Mouse (Mus musculus) macrophage (primary cell): ENCODE measurements at regions not wholly inside any gene's neighbourhood (a gene's known extent, or its start where the extent isn't known, plus 50 kb on each side); places are given as distances from the start of the nearest gene placed in this dataset.

ENCODE experiments used
- H3K27ac ChIP-seq: fragments of 350-480 bp; formaldehyde crosslinking; 2 replicates; pipeline ENCODE4 v1.9.0; 2021
- H3K36me3 ChIP-seq: fragments of 350-480 bp; formaldehyde crosslinking; 2 replicates; pipeline ENCODE4 v1.9.0; 2021; ENCODE audit errors: inconsistent target
- H3K4me3 ChIP-seq: fragments of 350-480 bp; formaldehyde crosslinking; 2 replicates; pipeline ENCODE4 v1.9.0; 2021; ENCODE audit errors: inconsistent target
- H3K79me2 ChIP-seq: fragments of 350-480 bp; formaldehyde crosslinking; 2 replicates; pipeline ENCODE4 v1.9.0; 2021; ENCODE audit errors: inconsistent target
- WGBS: methylation state at CpG from one replicate; pipeline ENCODE4 v1.1.7; 2026; ENCODE audit warnings: inconsistent platforms; ENCODE audit not compliant: missing documents; 5-methylcytosine and 5-hydroxymethylcytosine counted together

DNA sequence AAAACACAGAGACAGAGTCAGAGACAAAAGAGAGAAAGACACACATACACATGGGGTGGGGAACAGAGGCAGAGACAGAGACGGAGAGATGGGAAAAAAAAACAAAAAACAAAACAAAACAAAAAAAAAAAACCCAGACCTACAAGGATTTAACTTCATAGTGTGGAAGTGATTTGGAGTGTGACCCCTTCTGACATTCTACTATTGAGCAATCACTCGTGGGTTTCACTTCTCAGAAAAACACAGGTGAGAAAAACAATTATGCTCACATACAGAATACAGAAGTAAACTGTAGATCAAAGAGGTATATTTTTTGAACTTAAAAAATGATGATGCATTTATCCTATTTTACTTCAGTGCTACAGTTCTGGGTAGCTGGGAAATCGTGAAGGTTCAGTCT lies 326.7 kb upstream of the Actbl2 start:
- H3K79me2 ChIP-seq, result no peaks in the 10 kb centered on the region
- 63% methylated on average over 3 of the region's 3 CpGs for WGBS
- no peaks in the 10 kb centered on the region for H3K36me3 ChIP-seq
- H3K27ac ChIP-seq, result no peak overlapping the region
- H3K4me3 ChIP-seq, result no peak overlapping the region

DNA sequence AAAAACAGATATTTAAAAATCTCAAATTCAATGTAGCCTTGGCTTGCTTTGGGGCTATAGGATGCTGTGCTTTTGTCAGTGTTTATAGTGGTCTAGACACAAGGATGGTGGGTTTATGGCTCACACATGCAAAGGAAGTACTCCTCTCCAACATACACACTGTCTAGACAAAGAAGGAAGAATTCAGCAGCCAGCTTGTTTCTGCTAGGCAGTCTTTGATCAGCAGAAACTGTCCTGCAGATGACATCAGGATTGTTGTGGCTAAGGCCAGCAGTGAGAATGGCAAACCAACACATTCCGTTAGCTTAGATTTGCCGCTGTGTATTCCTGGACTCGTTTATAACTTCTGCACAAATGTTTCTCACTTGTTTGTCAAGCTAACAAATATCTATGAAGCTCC lies 325.9 kb upstream of the Actbl2 start:
- 86% methylated on average over 3 of the region's 3 CpGs for WGBS
- Histone ChIP-seq H3K4me3 (no peak overlapping the region), H3K27ac (peak overlapping the region; percentile 17; the same call in 1 of the 2 replicates), H3K36me3 (no peaks in the 10 kb centered on the region), H3K79me2 (no peaks in the 10 kb centered on the region)

DNA sequence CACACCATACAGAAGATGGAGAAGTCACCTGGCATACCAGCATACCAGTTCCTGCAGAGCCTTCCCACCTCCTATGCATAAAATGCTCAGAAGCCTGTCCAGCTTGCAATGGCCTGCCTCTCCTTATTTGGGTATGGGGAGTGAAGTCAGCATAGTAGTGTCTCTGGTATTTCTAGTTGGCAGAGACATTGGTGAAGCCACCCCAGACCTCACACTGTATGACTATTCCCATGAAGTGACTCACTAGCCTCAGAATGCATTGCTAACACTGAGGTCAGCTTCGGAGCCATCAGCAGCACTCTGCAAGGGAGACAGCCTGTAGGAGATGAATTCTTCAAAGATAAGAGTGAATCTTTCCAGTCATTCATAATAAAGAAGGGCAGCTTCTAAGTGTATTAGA lies 325.2 kb upstream of the Actbl2 start:
- Histone ChIP-seq H3K36me3 (no peaks in the 10 kb centered on the region), H3K79me2 (no peaks in the 10 kb centered on the region), H3K27ac (peak overlapping the region; percentile 17; the same call in 1 of the 2 replicates), H3K4me3 (no peak overlapping the region)
- WGBS, result 79% methylated on average over 1 of the region's 1 CpGs

- 10% methylated on average over 1 of the region's 1 CpGs for WGBS
- H3K27ac ChIP-seq, result peak overlapping the region; percentile 94
- H3K4me3 ChIP-seq, result no peak overlapping the region
- no peaks in the 10 kb centered on the region for H3K79me2 ChIP-seq
- H3K36me3 ChIP-seq, result no peaks in the 10 kb centered on the region
Measured at GRCm38 (mm10) chr13:110941587-110941986, 313.2 kb upstream of the Actbl2 start.

DNA sequence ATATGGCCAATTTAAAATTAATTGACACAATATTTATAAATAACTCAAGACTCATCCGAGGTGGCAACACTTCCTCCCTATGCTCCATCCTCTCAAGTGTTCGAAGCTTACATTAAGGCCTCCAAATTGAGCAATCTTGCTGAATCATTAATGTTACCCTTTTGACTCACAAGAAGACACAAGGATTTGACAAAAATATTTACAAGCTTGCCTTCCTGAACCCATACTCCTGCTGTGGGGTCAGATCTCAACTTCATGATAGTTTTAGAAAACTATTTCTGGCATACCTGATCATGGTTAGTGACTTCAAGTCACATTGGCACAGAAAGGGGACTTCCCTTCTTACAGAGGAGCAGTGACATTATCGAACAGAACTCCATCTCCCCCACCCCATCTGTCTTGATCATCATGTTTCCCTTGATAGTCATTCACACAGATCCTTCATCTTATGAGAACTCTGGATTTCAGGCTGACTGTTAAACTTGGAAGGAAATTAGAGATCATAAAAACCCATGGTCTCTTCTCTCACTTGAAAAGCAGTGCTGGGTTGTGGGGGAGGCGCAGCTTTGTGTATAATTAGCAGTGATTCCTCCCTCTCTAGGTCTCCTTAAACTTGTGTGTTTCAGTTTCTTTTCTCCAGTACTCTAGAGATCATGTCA lies 311.7 kb upstream of the Actbl2 start:
- H3K4me3 ChIP-seq, result no peak overlapping the region
- no peaks in the 10 kb centered on the region for H3K36me3 ChIP-seq
- peak overlapping the region; percentile 94 for H3K27ac ChIP-seq
- H3K79me2 ChIP-seq, result no peaks in the 10 kb centered on the region
- WGBS, result 33% methylated on average over 4 of the region's 4 CpGs

- no peaks in the 10 kb centered on the region for H3K79me2 ChIP-seq
- WGBS, result 38% methylated on average over 4 of the region's 4 CpGs
- no peak overlapping the region for H3K4me3 ChIP-seq
- peak overlapping the region; percentile 94 for H3K27ac ChIP-seq
- H3K36me3 ChIP-seq, result no peaks in the 10 kb centered on the region
Measured at GRCm38 (mm10) chr13:110944061-110944460, 310.8 kb upstream of the Actbl2 start.

GRCm38 (mm10) chr13:110944683-110945082 lies 310.1 kb upstream of the Actbl2 start:
- 70% methylated on average over 5 of the region's 5 CpGs for WGBS
- Histone ChIP-seq H3K36me3 (no peaks in the 10 kb centered on the region), H3K27ac (peak overlapping the region; percentile 94), H3K79me2 (no peaks in the 10 kb centered on the region), H3K4me3 (no peak overlapping the region)

GRCm38 (mm10) chr13:110960212-110960611 lies 294.6 kb upstream of the Actbl2 start:
- Histone ChIP-seq H3K27ac (peak overlapping the region; percentile 47), H3K4me3 (no peak overlapping the region), H3K36me3 (no peaks in the 10 kb centered on the region), H3K79me2 (no peaks in the 10 kb centered on the region)
- WGBS, result 7% methylated on average over 4 of the region's 5 CpGs

DNA sequence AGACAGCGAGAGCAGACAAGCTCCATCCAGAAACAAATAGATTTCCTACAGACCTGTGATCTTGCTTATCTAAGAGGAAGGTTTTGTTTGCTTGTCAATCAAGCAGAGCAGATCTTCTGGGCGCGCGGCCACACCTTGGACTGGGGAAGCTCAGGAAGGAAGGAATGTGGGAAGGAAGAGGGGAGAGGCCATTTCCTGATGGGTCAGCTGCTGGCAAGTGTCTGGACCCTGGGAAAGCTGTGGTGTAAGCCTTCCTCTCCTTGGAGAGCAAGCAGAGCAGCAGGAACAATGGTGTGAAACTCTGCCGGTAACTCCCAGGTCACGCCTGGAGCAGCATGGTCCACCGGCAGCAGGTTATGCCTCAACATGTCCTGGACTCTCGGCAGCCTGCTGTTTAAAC lies 287.7 kb upstream of the Actbl2 start:
- Histone ChIP-seq H3K36me3 (no peaks in the 10 kb centered on the region), H3K79me2 (no peaks in the 10 kb centered on the region), H3K27ac (peak overlapping the region; percentile 31), H3K4me3 (no peak overlapping the region)
- 82% methylated on average over 8 of the region's 8 CpGs for WGBS

DNA sequence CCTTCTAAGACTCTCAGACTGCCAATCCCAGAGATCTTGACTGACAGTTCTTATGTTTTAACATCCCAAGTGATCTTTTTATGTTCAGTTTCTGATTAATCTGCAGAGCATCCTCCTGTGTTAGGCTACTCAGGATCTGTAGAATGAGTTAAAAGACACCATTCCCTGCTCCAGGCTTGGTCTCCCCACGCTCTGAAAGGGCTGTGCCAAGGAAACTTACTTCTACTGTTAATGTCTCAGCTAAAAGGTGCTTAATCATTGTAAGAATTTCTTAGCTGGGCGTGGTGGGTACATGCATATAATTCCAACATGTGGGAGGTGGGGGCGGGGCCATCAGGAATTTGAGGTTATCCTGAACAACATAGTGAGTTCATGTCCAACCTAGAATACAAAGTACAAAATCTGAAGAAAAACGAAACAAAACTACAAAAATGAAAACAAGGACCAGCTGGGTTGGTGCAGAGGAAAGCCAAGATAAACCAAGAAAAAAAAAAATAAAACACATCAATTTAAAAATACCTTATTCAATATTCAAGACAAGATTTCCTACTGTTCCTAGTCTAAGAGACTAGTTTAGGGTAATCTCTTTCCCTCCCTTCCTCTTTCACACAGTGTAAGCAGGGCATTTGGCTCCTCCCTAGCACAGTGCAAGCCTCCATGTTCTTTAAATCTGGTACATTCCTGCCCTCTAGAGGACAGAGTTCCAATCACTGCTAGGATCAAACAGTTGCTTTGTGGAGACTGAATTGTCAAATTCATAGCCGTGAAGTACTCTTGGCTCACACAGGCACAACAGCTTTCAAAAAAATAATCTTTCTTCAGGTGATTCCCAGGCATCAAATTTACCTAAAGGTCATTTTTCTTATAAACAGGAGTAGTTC lies 286.9 kb upstream of the Actbl2 start:
- no peak overlapping the region for H3K4me3 ChIP-seq
- H3K79me2 ChIP-seq, result no peaks in the 10 kb centered on the region
- WGBS, result 50% methylated on average over 5 of the region's 5 CpGs
- H3K36me3 ChIP-seq, result no peaks in the 10 kb centered on the region
- H3K27ac ChIP-seq, result peak overlapping the region; percentile 31

GRCm38 (mm10) chr13:110968507-110968905 lies 286.3 kb upstream of the Actbl2 start:
- H3K4me3 ChIP-seq, result no peak overlapping the region
- H3K79me2 ChIP-seq, result no peaks in the 10 kb centered on the region
- WGBS, result 74% methylated on average over 7 of the region's 7 CpGs
- H3K36me3 ChIP-seq, result no peaks in the 10 kb centered on the region
- no peak overlapping the region for H3K27ac ChIP-seq

DNA sequence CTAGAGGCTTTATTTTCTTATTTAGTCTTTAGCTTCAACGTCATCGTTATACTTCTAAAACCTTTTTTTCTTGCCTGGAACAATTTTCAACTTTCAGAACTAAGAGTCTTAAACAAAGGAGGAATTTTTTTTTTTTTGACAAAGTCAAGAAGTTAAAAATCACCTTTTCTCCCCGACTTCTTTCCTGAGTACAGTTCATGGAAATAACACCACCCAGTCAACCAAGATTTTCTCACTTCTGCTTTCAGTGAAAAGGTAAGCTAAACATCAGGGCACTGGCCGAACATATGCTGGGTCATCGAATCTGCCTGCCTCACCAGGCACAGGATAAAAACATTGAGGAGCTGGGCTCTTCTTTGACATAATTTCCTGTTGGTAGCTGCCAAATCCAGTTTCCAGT lies 277.4 kb upstream of the Actbl2 start:
- no peaks in the 10 kb centered on the region for H3K36me3 ChIP-seq
- no peaks in the 10 kb centered on the region for H3K79me2 ChIP-seq
- H3K4me3 ChIP-seq, result no peak overlapping the region
- 42% methylated on average over 5 of the region's 5 CpGs for WGBS
- H3K27ac ChIP-seq, result no peak overlapping the region

DNA sequence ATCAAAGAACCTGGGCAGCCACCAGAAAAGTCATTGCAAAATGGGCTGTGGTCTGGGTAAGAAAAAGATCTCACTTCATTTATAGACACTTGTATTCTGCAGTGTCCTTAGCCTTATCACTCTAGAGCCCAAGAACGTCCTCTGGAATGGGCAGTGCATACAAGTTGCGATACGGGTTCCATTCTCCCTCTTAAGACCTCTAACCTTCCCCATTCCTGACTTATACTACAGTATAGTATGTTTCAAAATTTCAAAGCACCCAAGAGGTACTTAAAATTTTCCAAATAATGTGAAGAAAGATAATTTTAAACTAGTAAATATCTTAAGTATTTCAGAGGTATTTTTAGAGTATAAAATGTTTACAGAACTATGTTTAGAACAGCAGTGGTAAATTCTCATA lies 276.8 kb upstream of the Actbl2 start:
- Histone ChIP-seq H3K36me3 (no peaks in the 10 kb centered on the region), H3K27ac (no peak overlapping the region), H3K4me3 (no peak overlapping the region), H3K79me2 (no peaks in the 10 kb centered on the region)
- 96% methylated on average over 3 of the region's 3 CpGs for WGBS

DNA sequence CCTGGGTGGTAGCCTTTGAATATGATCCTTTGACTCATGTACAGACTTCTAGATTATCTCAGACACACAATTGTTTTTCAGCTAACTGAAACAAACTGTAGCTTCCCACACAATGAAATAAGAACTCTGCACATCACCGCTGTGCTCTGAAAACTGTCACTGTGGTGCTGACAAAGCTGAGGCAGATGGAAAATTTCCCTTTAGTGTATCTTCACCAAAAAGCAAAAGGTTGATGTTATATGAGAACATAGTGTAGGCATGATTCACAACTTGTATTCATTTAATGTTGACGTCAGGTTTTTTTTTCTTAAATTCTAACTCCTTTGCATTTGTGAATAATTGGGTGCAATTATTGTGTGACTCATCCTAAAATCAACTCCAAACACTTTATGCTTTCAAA lies 264.1 kb upstream of the Actbl2 start:
- WGBS, result 100% methylated on average over 2 of the region's 2 CpGs
- H3K27ac ChIP-seq, result no peak overlapping the region

DNA sequence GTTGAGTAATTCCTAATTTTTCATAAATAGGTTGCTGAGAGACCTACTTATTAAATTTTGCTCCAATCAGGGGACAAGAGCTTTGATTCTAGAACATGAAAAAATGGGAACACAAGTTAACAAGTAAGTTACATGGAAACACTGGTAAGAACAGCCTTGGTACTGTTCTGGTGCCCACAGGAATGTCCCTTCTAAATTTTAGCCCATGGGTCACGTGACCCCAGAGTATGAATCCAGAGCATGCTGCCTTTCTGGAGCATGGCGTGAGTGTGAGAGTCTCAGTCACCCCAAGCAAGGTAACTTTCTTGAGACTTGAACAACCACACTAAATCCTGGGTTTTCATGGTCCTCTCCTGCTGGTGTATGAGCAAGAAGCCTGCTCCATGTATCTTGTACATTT lies 263.7 kb upstream of the Actbl2 start:
- Histone ChIP-seq H3K79me2 (no peaks in the 10 kb centered on the region), H3K4me3 (no peak overlapping the region), H3K27ac (no peak overlapping the region), H3K36me3 (no peaks in the 10 kb centered on the region)
- 94% methylated on average over 2 of the region's 2 CpGs for WGBS

More for the DNA sequence above, 264.1 kb upstream of the Actbl2 start:
- Histone ChIP-seq H3K36me3 (no peaks in the 10 kb centered on the region), H3K4me3 (no peak overlapping the region), H3K79me2 (no peaks in the 10 kb centered on the region)
